Mouse (Mus musculus) liver, postnatal 0 days (tissue): ENCODE data around the gene Ptdss2. TPM values are rescaled to one million over a fixed set of nuclear protein-coding genes. Genes with fewer than 3 reads are reported as not detected.

Source experiments
- ATAC-seq: fragments of 200-750 bp; cut with Nextera tagmentation; 2 replicates; pipeline ENCODE4 v1.8.0; 2017; ENCODE audit warnings: mild to moderate bottlenecking, moderate library complexity
- DNase-seq: peaks from one replicate; pipeline ENCODE4 v3.0.0-alpha.2; 2016
- H3K27ac ChIP-seq: fragments of 300-500 bp; sonication (generic); 2 replicates; pipeline ENCODE4 v1.5.1; 2014; ENCODE audit warnings: antibody characterized with exemption, moderate library complexity, mild to moderate bottlenecking, low read depth
- H3K27me3 ChIP-seq: fragments of 300-500 bp; sonication (generic); 2 replicates; pipeline ENCODE4 v1.6.1; 2014; ENCODE audit warnings: low read length, control low read depth, mixed read lengths; ENCODE audit not compliant: insufficient read depth
- H3K36me3 ChIP-seq: fragments of 300-500 bp; sonication (generic); replicated peaks from 2 replicates; pipeline ENCODE4 v1.6.1; 2014; ENCODE audit warnings: mild to moderate bottlenecking, control low read depth, low read length, moderate library complexity, mixed read lengths; ENCODE audit not compliant: insufficient read depth
- H3K4me1 ChIP-seq: fragments of 300-500 bp; sonication (generic); 2 replicates; pipeline ENCODE4 v1.6.1; 2014; ENCODE audit warnings: antibody characterized with exemption, mild to moderate bottlenecking, control low read depth; ENCODE audit not compliant: insufficient read depth
- H3K4me2 ChIP-seq: fragments of 300-500 bp; sonication (generic); 2 replicates; pipeline ENCODE4 v1.6.1; 2014; ENCODE audit warnings: low read depth, mild to moderate bottlenecking, low read length, moderate library complexity, mixed read lengths
- H3K4me3 ChIP-seq: fragments of 300-500 bp; sonication (generic); 2 replicates; pipeline ENCODE4 v1.5.1; 2014; ENCODE audit warnings: low read depth, low read length
- H3K9ac ChIP-seq: fragments of 300-500 bp; sonication (generic); replicated peaks from 2 replicates; pipeline ENCODE4 v1.6.1; 2014; ENCODE audit warnings: mild to moderate bottlenecking, moderate library complexity
- H3K9me3 ChIP-seq: fragments of 300-500 bp; sonication (generic); 2 replicates; pipeline ENCODE4 v1.6.1; 2016; ENCODE audit warnings: mild to moderate bottlenecking, control low read depth, low read length, mixed read lengths
- CTCF ChIP-seq: sonication (generic); IDR thresholded peaks from 2 replicates; pipeline ENCODE4 v1.5.1; 2016; ENCODE audit warnings: antibody characterized with exemption, low read depth
- EP300 ChIP-seq: IDR thresholded peaks from 2 replicates; pipeline ENCODE4 v1.6.1; 2016; ENCODE audit warnings: antibody characterized with exemption, low read depth, mild to moderate bottlenecking
- WGBS: fragments of 180-500 bp; shearing (Covaris S2); extraction: QIAGEN DNeasy Blood & Tissue Kit; methylation state at CpG from one replicate; pipeline ENCODE4 v1.1.7; 2014; ENCODE audit not compliant: insufficient replicate concordance; 5-methylcytosine and 5-hydroxymethylcytosine counted together
- polyA plus RNA-seq: library from polyadenylated mRNA; unstranded; fragments of >200 nt; fragmentation: Nextera tagmentation; extraction: Ambion mirVana; gene quantifications from 2 replicates; pipeline ENCODE4 v1.2.1, GENCODE M21; 2015

Ptdss2 gene
- polyA plus RNA-seq, 1 experiment from 2014 or later, result 71.0 TPM

DNA sequence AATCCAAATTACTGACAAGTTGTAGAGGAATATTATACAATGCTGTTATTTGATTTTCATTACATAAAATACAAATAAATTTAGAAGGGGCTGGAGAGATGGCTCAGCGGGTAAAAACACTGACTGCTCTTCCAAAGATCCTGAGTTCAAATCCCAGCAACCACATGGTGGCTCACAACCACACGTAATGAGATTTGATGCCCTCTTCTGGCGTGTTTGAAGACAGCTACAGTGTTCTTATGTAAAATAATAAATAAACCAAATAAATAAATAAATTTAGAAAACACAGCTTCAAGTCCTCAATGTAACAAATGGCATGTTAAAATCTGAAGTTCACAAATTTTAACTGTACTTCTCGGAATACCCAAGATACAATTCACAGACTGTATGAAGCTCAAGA is 52.9 kb downstream of the Ptdss2 start:
- Histone ChIP-seq H3K27me3 (0 out of 2 replicates have a peak, but pooled peaks cover 2% of the 10 kb centered on the region), H3K4me3 (no peak overlapping the region), H3K4me2 (no peak overlapping the region), H3K27ac (no peak overlapping the region), H3K9me3 (no peaks in the 10 kb centered on the region), H3K9ac (no peak overlapping the region), H3K4me1 (peaks cover 23% of the 10 kb centered on the region), H3K36me3 (no peaks in the 10 kb centered on the region)
- ATAC-seq, result no peak
- TF ChIP-seq EP300 (no peak), CTCF (0 out of 2 replicates have a peak, but pooled peaks have one; percentile 15)
- DNase-seq, result no peak
- 76% methylated on average over 4 of the region's 4 CpGs for WGBS

DNA sequence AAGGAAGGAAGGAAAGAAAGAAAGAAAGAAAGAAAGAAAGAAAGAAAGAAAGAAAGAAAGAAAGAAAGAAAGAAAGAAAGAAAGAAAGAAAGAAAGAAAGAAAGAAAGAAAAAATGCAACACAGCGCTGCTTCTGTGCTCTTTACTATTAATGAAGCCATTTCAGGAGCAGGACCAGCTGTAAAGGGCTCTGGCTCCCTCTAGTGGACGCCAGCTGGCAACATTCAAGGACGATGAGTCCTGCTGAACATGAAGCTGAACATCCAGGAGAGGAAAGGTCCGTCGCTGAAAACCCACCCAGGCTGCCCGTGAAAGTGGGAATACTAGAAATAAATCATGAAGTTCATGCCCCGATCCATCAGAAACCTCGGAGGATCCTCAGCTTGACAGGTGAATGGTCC is 54.0 kb downstream of the Ptdss2 start:
- Histone ChIP-seq H3K4me3 (no peak overlapping the region), H3K27ac (no peak overlapping the region), H3K27me3 (0 out of 2 replicates have a peak, but pooled peaks cover 2% of the 10 kb centered on the region), H3K9ac (no peak overlapping the region), H3K4me1 (peaks cover 14% of the 10 kb centered on the region), H3K36me3 (no peaks in the 10 kb centered on the region), H3K4me2 (no peak overlapping the region), H3K9me3 (no peaks in the 10 kb centered on the region)
- WGBS, result under 1% methylated on average over 8 of the region's 8 CpGs
- TF ChIP-seq CTCF, result peak; percentile 98
- TF ChIP-seq EP300, result no peak
- ATAC-seq (no peak), DNase-seq (peak; percentile 91)

DNA sequence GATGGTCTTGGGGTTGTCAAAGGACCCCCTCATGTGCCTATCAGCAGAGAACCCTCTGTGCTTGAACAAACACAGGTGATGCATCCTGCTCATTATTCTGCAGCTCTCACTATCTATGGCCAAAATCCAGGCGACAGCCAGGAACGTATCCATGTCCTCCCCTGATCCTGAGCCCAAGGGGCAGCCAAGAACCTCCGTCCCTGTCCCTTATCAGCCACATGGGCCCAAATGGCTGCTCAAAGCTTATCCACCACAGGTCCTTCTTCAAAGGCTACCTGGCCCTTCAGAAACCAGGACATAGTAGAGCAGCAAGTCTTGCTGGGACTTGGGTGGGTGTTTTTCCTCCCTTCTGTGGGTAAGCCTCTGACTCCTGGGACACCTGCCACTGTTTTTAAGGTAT is 66.0 kb downstream of the Ptdss2 start:
- WGBS, result 69% methylated on average over 3 of the region's 3 CpGs
- no peaks in the 10 kb centered on the region for H3K9me3 ChIP-seq
- DNase-seq (no peak), ATAC-seq (no peak)
- H3K27me3 ChIP-seq, result no peaks in the 10 kb centered on the region
- H3K36me3 ChIP-seq, result peaks cover 32% of the 10 kb centered on the region
- H3K4me1 ChIP-seq, result peaks cover 12% of the 10 kb centered on the region
- H3K27ac ChIP-seq, result no peak overlapping the region
- TF ChIP-seq EP300 (no peak), CTCF (no peak)
- no peak overlapping the region for H3K9ac ChIP-seq
- no peak overlapping the region for H3K4me2 ChIP-seq
- H3K4me3 ChIP-seq, result no peak overlapping the region

DNA sequence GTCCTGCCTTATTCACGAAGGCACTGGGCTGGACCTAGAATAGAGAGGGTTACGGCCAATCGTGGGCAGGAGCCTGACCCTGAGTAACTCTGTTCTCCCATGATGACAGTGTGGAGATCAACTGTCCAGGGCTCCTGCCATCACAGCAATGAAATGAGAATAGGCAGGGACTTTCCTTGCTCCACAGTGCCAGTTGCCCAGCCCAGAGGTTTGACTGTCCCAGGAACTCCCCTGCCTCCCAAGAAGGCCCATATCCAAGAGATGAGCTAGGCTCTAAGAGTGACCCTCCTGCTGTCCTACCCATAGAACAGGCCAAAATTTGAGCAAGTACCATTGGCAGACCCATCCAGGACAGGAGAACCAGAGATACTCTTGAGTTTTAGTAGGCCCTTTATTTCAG is 66.6 kb downstream of the Ptdss2 start:
- DNase-seq (no peak), ATAC-seq (no peak)
- WGBS, result 89% methylated on average over 3 of the region's 3 CpGs
- Histone ChIP-seq H3K4me2 (no peak overlapping the region), H3K4me1 (peaks cover 13% of the 10 kb centered on the region), H3K4me3 (no peak overlapping the region), H3K27ac (no peak overlapping the region), H3K36me3 (peaks cover 32% of the 10 kb centered on the region), H3K27me3 (no peaks in the 10 kb centered on the region), H3K9ac (no peak overlapping the region), H3K9me3 (no peaks in the 10 kb centered on the region)
- TF ChIP-seq CTCF (no peak), EP300 (no peak)

DNA sequence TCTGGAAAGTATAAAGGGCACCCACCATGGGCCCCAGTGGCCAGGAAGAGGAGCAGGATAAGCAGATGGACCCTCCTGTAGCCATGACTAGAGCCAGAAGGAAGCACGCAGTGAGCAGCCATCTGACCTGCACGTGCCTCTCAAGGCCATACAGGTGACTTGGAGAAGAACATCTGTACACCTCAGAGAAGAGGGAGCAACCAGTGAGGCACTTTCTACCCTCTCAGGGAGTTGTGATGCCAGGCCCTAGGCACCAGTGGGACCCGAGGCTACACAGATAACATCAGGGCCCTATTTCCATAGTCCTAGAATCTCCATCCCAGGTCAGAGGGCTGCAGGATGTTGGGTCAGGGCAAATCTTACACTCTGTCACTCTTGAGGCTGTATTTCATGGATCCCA is 68.0 kb downstream of the Ptdss2 start:
- H3K9ac ChIP-seq, result no peak overlapping the region
- TF ChIP-seq CTCF (no peak), EP300 (no peak)
- H3K36me3 ChIP-seq, result peaks cover 32% of the 10 kb centered on the region
- H3K4me3 ChIP-seq, result no peak overlapping the region
- H3K27ac ChIP-seq, result no peak overlapping the region
- H3K4me1 ChIP-seq, result peaks cover 24% of the 10 kb centered on the region
- 74% methylated on average over 3 of the region's 3 CpGs for WGBS
- no peak for ATAC-seq
- H3K27me3 ChIP-seq, result no peaks in the 10 kb centered on the region
- no peaks in the 10 kb centered on the region for H3K9me3 ChIP-seq
- no peak for DNase-seq
- no peak overlapping the region for H3K4me2 ChIP-seq

DNA sequence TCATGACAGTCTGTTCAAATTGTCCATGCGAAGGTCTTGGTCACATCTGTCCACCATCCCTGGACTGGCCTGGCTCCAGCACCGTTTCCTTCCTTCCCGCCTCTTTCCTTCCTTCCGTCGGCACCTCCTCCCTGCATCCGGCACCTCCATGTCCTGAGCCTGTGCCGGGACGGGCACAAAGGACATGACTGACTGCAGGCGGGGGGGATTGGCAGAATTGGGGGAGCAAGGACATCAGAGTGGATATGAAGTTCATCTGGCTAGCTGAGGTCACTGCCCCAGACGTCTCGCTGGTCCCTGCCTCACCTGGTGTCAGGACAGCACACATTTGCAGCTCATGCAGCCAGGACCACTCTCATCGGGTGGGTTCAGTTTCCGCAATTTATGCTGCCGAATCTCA is 68.9 kb downstream of the Ptdss2 start:
- H3K27me3 ChIP-seq, result no peaks in the 10 kb centered on the region
- peaks cover 24% of the 10 kb centered on the region for H3K4me1 ChIP-seq
- no peak overlapping the region for H3K9ac ChIP-seq
- 88% methylated on average over 14 of the region's 14 CpGs for WGBS
- ATAC-seq (no peak), DNase-seq (no peak)
- H3K4me3 ChIP-seq, result no peak overlapping the region
- TF ChIP-seq EP300 (no peak), CTCF (no peak)
- H3K27ac ChIP-seq, result no peak overlapping the region
- H3K4me2 ChIP-seq, result no peak overlapping the region
- peaks cover 32% of the 10 kb centered on the region for H3K36me3 ChIP-seq
- H3K9me3 ChIP-seq, result no peaks in the 10 kb centered on the region
